Mouse (Mus musculus) embryonic fibroblast, embryonic 13.5 days (primary cell): ENCODE measurements around the gene Fam78b.

Experiments
- CTCF ChIP-seq: IDR thresholded peaks from 2 replicates; pipeline ENCODE4 v1.5.1; 2011; ENCODE audit warnings: mild to moderate bottlenecking, control low read depth, low read length, moderate library complexity, borderline replicate concordance; ENCODE audit not compliant: insufficient read depth
- POLR2A ChIP-seq: IDR thresholded peaks from 2 replicates; pipeline ENCODE4 v1.6.1; 2011; ENCODE audit warnings: low read depth, mild to moderate bottlenecking, control low read depth, low read length, moderate library complexity

GRCm38 (mm10) chr1:167081946-167082345 lies 80.7 kb downstream of the Fam78b start:
- TF ChIP-seq CTCF, result no peak
- no peak for TF ChIP-seq POLR2A
